Comparison of ENCODE assay signal across 11 mouse cellular contexts in the genomic region with DNA sequence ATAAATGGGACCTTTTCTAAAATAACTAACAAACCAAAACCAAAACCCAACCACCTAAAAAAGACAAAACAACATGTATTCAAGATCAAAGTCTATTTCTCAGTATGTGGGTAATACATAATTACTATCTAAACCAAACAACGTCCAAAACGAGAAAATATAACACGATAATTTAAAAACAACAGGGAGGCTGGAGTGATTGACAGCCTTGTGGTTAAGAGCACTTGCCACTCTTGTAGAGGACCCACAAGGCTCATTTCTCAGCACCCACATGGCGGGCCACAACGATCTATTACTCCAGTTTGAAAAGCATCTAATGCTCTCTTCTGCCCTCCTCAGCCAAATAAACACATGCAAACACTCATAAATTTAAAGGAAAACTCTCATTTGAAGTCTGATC.
"Had no signal": no experiment of that assay in that cellular context is flagged by ENCODE, and none has a peak within 500 bp of the region (broad histone marks: within the 10 kb centered on the region; RNA-seq: fewer than 3 reads in every experiment).

No protein-coding gene starts in this region.

- H3K27ac ChIP-seq: kidney, embryonic 15.5 days; limb, embryonic 12.5 days; liver, embryonic 13.5 days; midbrain, embryonic 15.5 days; neural tube, embryonic 13.5 days had no signal

- H3K4me2 ChIP-seq: kidney, embryonic 15.5 days; limb, embryonic 12.5 days; liver, embryonic 13.5 days; midbrain, embryonic 15.5 days; neural tube, embryonic 13.5 days had no signal

- H3K27me3 ChIP-seq: kidney, embryonic 15.5 days; limb, embryonic 12.5 days; liver, embryonic 13.5 days; midbrain, embryonic 15.5 days; neural tube, embryonic 13.5 days had no signal

- H3K9ac ChIP-seq: kidney, embryonic 15.5 days; limb, embryonic 12.5 days; liver, embryonic 13.5 days; midbrain, embryonic 15.5 days; neural tube, embryonic 13.5 days had no signal

- ATAC-seq: midbrain, embryonic 15.5 days had no signal

- H3K9me3 ChIP-seq: kidney, embryonic 15.5 days; limb, embryonic 12.5 days; liver, embryonic 13.5 days; midbrain, embryonic 15.5 days; neural tube, embryonic 13.5 days had no signal

- H3K4me3 ChIP-seq: kidney, embryonic 15.5 days; limb, embryonic 12.5 days; liver, embryonic 13.5 days; midbrain, embryonic 15.5 days; neural tube, embryonic 13.5 days had no signal

- H3K4me1 ChIP-seq: limb, embryonic 12.5 days had no signal

- DNase-seq: kidney, adult 2 months; kidney, postnatal 25 days; liver; liver, embryonic 13.5 days; lung, adult 18-20 months; right cerebral cortex, postnatal 25 days; thymus, postnatal 4 days had no signal
